Mouse (Mus musculus): ENCODE measurements around the gene Ackr3.
A peak's percentile ranks its signal among the peaks of the same experiment; 100 is the strongest.

Ackr3 gene

DNA sequence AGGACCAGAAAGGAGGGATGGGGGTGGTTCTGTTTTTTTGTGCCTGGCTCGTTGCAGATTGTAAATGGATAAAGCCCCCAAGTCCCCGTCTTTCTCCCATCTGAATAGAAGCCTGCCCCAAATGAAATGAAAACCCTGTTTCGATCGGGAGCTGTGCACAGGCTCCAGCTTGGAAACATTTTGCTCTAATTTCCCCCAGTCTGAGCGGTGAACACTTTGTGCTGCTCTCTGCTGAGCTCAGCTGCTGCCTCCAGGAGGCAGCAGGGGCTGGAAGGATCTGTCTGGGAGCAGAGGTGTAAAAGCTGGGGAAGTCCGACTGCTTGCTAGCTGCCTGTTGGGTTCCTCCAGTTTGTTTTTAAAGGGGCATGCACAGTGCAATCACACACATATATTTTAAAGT lies 1.4 kb downstream of the Ackr3 start:
- peak; percentile 68 to 85 for DNase-seq

DNA sequence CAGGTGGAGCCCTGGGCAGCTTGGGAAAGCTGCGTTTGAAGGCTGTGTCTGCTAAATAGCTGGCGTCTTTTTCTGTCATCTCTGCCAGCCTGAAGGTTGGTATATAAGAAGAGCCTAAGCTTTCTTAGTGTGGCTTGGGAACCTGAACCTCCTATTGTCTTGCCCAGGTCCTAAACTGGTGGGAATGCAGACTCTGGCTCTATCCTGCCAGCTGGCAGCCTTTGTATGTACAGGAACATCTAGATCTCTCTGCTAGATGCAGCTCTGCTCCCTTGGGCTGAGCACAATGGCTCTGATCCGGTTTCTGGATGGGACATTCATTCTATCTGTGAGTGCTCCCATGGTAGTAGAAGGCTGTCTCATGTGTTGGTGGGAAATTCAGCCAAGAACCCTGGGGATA lies 2.9 kb downstream of the Ackr3 start:
- no peak for DNase-seq

DNA sequence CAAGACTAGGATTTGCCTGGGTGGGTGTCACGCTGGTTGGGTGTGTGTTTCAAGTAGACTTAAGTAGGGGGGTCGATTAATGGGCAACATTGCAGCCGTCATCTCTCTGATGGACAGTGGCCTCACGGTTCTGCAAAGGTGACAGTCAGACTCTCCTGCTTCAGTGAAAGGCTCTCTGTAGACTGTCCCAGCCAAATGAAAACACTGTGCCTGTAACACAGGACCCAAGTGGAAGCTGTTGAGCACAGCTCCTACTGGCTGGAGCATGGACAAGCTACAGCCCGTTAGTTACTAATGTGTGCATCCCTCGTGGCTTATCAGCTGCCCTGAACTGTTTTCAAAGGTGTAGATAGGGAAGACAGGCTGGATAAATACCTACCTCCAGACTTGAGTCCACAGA lies 3.5 kb downstream of the Ackr3 start:
- DNase-seq, result no peak

DNA sequence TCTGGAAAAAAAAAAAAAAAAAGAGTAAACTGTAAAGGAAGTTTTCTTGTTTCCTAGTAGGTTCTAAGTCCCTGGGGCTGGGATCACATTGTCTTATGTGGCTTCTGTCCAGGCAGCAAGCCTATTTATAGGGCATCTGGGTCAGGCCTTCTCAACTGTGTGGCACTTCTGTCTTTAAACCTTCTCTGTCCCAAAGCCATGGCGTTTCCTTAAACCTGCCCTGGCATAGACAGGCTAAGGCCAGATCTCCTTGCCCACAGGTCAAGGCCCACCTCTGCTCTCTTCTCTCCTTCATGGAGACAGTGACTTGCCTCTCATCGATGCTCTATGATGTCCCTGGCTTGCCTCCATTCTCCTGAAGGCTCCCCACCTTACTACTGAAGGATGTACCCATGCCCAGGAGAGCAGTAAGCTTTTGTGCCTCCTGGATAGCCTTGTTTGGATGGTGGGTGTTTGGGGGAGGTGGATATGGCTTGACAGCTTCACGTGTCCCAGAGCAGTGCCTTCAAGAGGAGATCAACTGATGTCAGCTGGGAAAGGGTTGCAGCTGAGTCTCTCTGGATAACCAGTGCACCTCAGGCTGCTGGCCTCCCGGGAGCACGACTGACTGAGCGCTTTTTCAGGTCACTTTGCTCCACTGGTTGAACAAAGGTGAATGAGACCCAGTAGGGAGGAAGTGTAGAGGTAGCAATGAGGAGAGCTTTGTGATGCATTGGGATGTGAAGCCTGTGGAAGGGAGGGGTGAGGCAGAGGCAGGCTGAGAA lies 4.1 kb downstream of the Ackr3 start:
- DNase-seq, result peak; percentile 64 to 85

DNA sequence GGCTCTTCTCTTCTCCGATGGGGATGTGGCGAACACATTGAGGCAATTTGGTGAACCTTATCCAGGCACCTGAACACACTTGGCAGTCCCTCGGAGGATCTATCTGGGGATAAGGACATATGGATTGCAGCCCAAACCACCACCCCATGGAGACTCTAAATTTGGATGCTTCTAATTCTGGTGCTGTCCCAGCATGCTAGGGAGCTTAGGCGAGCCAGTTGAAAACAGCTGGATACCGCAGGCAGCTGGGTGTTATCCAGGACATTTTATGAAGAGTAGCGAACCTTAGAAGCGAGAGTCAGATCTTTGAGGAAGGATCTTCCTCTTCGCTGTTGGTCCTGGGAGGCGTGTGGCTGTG lies 4.7 kb downstream of the Ackr3 start:
- DNase-seq, result no peak

DNA sequence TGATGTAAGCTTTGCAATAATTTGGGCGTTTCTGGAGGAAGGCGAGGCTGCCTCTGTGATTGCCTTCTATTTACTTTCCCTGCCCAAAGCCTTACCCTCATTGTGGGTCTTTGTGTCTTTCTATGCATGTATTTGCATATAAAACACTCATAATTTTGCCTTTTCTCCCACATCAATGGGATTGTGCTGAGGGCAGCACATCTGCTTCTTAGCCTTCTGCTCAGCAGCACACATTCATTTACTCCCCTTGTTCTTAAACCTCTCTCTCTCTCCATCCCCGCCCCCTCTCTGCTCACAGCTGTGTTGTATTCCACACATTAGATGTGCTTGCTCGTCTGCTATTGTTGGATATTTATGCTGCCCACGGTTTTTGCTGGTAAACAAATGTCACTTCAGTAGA lies 5.3 kb downstream of the Ackr3 start:
- DNase-seq, result no peak

DNA sequence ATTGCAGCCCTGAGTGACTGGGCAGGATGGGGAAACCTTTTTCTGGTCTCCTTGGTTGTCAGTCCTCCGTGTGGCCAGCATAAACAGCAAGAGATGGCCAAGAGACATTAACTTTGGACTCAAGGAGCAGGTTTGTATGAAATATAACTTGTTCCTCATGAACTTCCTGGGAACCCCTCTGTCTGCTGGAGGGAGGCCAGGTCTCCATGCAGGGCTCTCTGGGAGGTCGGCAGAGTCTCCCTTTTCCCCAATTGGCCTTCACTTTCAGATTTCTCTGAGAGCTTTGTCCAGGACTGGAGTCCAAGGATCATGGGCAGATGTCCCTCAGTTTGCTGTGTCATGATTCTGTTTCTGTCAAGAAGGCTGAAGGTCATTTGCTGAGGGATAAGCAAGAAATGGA lies 6.0 kb downstream of the Ackr3 start:
- DNase-seq, result peak; percentile 89 to 93

DNA sequence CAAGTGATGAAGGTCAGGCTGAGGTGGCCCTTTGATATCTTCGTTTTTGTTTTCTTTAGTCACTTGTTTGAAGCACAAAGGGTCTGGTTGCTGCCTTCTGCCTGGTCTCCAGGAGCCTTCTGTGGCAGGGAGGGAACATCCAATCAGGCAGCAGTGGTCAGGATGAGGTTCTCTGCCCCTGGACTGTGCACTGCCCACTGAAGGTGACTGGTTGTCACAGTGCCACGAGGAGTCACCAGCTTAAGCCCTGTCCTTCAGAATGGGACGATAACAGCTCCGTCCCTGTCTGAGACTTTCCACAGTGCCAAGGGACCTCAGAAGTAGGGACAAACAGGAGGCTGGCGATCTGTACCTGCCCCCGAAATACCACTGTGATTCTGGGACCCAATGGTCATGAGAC lies 6.6 kb downstream of the Ackr3 start:
- no peak for DNase-seq

DNA sequence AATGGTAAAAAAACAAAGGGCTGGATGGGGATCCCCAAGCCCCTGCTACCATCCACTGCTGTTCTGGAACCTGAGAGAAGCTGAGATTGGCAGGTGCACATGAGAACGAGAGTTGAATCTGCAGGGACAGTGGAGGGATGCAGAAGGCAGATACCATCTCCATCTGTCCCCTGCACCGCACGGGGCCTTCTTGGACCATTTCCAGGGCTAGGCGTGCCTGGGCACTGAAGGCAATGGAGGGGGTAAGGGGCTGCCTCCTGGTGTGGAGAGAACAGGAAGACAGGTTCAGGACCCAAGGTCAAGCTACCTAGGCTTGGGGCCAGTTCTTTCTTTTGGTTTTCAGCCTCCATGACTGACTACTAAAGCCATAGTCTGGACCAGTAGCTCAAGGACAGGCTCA lies 7.0 kb downstream of the Ackr3 start:
- DNase-seq, result peak; percentile 41 to 64

DNA sequence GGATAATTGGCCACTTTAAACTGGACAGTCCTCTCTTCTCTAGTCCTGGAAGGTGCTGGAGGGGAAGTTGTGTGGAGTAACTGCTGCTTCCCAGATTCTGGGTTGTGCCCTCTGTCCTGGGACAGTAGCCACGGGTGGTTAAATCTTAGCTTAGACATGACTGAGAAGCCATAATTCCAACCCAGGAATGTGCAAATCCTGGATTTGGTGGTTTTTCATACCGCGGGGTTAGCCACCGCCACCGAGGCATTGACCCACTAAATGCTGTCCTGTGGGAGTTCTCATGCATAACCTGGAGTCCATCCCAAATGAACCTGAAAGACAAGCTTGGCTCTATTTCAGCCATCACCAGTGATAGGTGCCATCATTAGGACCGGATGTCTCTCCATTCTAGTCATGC lies 8.6 kb downstream of the Ackr3 start:
- peak; percentile 48 to 79 for DNase-seq

DNA sequence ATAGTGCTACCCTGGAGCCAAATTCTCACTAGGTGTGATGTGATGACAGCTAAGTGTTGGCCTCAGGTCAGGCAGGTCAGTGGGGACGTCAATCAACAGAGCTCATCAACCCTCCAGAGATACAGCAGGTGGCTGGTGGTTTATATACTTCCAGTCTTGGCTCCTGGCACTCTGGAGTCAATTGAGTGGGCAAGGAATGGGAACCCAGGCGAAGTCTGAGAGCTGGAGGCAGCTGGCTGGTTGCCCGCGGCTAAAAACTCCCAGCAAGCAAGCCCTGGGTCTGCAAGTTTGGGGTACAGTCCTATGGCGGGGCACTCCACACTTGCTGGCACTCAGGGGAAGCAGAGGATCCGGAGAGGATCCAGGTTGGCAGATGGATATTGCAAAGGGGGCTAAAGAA lies 9.1 kb downstream of the Ackr3 start:
- no peak for DNase-seq

DNA sequence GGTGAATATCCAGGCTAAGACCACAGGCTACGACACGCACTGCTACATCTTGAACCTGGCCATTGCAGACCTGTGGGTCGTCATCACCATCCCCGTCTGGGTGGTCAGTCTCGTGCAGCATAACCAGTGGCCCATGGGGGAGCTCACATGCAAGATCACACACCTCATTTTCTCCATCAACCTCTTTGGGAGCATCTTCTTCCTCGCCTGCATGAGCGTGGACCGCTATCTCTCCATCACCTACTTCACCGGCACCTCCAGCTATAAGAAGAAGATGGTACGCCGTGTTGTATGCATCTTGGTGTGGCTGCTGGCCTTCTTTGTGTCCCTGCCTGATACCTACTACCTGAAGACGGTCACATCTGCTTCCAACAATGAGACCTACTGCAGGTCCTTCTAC lies 10.2 kb downstream of the Ackr3 start:
- DNase-seq, result no peak

DNA sequence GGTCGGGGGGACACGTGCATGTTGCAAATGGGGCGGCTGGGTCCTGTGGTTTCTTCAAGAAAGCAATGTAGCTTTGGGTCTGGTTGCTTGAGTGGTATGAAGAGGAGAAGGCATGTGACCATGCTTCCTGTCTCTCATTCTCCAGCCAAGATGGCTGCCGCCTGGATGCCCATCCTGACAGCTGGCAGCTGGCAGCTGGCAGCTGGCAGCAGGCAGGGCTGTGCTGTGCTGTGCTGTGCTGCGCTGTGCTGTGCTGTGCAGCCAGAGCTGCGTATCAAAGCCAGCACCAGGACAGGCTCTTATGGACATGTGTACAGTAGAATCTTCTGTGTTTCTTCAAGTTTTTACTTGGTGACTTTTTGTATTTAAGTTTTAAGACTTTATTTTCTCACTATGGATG lies 11.1 kb downstream of the Ackr3 start:
- DNase-seq, result no peak

DNA sequence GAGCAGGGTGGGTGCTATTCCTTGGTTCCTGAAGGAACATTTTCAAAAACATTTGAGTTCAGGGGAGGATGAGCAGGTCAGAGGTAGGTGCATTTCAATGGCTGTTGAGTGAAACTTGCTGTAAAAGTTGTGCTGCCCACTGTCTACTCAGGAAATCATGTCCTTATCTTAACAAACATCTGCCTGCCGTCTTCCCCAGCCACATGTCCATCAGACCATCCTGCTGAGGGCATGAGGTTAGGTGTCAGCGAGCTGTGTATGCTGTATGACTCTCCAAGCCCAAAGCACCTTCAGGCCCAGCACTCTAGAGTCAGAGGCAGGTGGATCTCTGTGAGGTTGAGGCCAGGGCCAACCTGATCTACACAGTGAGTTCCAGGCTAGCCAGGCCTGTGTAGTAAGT lies 12.1 kb downstream of the Ackr3 start:
- no peak for DNase-seq

DNA sequence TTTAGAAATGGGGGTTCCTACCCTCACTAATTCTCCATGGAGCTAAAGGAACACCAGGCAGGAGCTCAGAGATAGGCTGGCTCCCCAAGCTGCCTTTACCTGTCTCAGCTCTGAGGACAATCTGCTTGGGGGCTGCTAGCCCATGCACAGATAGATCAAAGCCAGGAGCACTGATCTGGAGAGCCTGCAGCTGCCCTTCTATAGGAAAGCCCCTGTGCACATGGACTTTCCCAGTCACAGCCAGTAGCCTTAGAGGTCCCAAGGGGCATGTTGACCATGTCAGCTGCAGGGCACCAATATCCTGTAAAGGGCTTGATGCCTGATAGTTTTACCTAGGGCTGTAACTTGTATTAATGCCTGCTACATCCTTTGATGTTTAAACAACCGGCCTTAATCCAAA lies 12.6 kb downstream of the Ackr3 start:
- no peak for DNase-seq

DNA sequence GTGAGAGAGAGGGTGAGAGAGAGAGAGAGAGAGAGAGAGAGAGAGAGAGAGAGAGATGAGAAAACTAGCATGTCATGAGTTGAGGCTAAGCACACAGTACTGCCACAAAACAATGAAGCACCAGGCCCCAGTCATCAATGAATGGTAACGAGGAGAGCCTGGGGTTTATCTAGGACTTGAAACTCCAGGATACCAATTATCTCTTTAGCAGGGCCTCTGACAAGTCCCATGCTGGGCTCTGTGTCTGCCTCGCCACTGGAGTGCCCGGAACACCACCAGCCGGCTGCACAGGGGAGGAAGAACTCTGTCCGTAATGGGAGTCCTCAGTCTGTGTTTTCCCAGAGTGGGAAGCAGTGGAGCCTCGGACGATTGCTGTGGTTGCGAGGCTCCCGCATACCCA lies 16.5 kb downstream of the Ackr3 start:
- DNase-seq, result no peak

DNA sequence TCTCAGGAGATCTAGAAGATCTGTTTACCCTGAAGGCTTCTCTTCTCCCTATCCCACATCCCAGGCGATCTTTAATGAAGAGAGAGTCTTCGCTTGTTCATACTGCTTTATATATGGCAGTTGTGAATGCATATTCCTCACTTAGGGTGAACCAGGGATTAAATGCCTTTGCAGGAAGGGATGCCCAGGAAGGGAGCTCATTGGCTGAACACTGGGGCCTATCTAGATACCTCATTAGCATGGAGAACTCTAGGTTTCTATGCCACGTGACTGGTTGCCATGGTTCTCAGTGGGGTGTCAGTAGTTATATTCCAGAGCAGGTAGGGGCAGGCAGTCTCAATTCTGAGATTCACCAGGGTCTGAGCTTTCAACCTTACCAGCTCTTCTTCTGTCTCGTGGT lies 17.1 kb downstream of the Ackr3 start:
- no peak for DNase-seq

DNA sequence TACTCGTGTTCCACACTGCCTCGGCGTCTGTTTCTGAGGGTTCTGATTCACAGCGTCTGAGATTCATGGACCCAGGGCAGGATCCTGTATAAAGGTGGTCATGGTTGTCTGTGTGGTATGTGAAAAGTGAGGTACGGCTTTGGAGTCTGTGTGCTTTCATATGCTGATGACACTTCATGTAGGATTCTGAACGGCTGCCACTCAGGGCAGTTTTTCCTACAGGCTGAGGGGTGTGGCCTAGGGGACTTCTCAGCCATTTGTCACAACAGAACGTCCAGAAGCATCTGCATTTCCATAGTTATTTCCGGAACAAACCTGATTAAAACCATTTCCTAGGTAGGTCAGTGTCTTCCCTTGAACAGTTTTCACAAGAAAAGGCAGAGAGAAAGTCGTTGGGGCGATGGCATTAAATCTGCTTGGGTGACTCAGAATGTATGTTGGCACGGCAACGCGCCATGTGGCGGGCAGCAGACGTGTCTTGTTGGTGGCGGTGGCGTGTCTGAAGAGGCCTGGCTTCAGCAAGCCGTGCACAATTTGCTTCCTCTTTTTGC lies 18.1 kb downstream of the Ackr3 start:
- no peak for DNase-seq

DNA sequence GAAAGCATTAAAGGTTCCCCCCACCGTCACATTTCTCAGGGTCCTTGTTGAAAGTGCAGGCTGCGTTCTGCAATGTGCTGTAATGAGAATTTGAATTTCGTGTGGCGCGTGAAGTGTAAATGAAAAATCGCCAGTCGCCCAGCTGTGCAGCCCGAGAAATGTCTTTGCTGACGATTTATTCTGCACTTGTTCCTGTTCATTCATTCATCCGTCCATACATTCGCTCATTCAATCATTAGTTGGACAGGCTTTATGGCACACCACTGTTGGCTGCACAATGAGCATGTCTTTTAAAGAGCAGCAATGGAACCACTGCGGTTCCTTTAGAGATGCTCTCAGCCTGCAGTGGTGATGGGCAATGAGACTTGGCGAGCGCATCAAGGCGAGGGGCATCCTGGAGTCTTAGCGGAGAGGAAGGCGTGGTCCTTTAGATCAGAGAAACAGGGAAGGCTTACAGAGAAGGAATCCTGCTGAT lies 18.7 kb downstream of the Ackr3 start:
- DNase-seq, result no peak

DNA sequence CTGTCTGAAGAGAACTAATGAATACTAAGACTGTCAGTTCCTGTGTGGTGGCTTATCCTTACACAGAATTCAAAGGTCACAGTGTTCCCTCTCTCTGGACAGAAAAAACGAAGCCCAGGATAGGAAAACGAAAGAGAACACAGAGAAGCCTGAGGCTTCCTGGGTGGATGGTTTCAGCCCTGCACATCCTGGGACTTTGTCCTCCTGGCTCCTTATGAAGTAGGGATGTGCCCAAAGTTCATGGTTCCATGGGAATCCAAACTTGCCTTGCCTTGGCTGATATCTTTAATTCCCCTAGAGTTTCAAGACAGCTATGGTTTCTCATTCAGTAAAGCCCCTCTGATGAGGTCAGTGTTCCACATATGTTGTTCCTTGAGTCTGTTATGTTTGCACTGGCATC lies 19.2 kb downstream of the Ackr3 start:
- peak in 1 of 2 experiments; percentile 69 for DNase-seq

DNA sequence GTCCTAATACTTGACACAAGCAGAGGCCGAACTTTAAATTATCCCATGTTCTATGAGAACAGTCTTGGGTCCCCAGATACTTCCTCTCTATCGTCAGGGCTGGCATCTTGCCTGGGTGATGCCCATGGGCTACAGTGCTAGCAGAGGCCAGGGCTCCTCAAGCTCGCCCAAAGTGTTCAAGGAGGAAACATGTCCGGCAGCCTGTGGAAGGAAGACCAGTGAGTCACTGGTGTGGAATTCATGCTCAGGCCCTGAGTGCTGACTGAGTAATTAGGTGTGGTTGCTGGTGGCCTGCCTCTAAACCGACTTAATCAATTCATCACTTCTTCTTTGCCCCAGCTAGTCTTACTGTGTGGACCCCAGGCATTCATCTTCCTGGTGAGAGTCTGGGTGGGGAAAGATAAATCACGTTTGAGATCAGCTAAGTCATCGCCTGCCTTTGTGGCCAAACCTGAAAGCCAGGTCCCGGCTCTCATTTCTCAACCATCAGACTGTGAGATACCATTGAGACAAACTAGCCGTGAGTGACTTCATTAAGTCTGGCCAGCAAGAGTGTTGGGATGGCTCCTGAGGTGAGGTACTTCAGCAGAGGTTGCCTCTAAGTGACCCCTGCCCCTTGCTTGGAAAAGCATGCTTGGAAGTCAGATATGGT lies 21.9 kb downstream of the Ackr3 start:
- peak; percentile 54 to 73 for DNase-seq

DNA sequence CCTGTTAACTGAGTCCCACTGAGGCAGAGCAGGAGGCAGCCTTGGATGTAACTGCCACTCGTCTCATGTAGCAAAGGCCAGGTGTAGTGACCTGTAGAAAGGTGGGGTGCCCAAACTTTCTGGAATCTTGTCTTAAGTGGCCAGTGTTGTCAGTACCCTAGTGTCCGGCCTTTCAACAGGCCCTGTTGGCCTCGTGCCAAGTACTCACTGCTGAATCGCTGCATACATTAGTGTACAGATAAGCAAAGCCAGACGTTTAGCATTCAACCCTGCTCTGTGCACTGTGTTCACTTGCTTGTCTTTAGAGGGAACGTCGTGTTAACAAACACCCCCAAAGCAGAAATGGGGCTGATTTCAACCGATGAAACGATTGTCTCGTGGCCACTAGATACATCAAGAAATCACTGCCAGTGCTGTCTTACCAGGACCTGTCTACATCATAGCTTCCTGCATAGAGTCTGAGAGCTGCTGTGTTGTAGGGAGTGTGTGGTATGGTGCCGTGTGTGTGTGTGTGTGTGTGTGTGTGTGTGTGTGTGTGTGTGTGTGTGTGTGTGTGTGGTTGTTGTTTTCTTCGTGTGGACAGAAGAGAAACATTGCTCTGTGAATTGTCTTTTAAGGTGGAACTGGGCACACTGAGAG lies 24.0 kb downstream of the Ackr3 start:
- peak in 1 of 2 experiments; percentile 48 for DNase-seq

DNA sequence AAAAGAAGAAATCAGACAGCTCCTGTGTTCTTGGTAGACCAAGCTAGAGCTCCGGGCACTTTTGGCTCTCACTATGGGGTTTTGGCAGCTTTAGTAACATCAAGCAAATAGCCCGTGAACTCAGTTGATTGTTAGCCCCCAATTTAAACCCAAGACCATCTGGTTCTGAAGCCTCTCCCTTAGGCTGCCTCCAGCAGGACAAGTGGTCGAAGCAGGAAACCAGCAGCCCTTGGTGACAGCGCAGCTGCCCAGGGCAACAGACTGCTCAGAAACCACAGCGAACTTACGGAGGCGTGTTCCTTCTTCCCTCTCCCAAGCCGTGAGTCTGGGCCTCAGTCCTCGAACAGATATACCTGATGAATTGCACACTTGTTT lies 24.5 kb downstream of the Ackr3 start:
- DNase-seq, result no peak

DNA sequence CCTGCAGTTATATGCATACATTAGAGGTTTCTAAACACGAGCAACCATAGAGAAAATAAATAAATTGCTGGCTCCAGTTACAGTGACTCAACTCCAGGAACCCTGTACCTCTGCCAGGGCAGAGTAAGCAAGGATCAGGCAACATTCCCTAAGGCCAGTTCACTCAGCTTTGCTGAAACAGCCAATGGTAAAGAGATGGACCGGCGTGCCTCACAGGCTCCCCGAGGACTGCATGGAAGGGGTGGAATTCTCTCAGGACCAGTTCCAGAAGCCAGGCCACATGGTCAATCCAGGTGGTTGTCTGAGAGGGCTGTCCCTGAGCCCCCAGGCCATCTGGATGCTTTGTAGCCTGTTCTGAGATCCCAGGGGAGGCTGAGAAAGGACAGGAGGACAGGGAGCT lies 26.8 kb downstream of the Ackr3 start:
- DNase-seq, result no peak

Measured in kidney, postnatal 25 days (tissue).